Mouse (Mus musculus) heart, embryonic 14.5 days (tissue): Measurements from ENCODE around the gene Me3. TPM values are rescaled to one million over a fixed set of nuclear protein-coding genes. Genes with fewer than 3 reads are reported as not detected.

ENCODE experiments used
- ATAC-seq: fragments of 200-750 bp; cut with Nextera tagmentation; 2 replicates; pipeline ENCODE4 v1.8.0; 2017; ENCODE audit warnings: low read depth, moderate TSS enrichment; ENCODE audit not compliant: insufficient number of reproducible peaks, insufficient read depth, low FRiP score
- H3K27ac ChIP-seq, 2 experiments: fragments of 200-500 bp in 1 of 2; fragments of 300-500 bp in 1 of 2; sonication (generic) in 1 of 2; replicated peaks in 1 of 2; 2 replicates each; pipeline ENCODE4 v1.5.1; 2012 to 2014; ENCODE audit warnings: low read depth in 2 of 2, low read length in 2 of 2, control low read depth in 1 of 2, mild to moderate bottlenecking in 1 of 2, mixed read lengths in 1 of 2; ENCODE audit not compliant: control insufficient read depth in 1 of 2, insufficient read depth in 1 of 2
- H3K27me3 ChIP-seq: fragments of 300-500 bp; sonication (generic); 2 replicates; pipeline ENCODE4 v1.6.1; 2014; ENCODE audit warnings: mild to moderate bottlenecking, low read length, control low read depth; ENCODE audit not compliant: control insufficient read depth, insufficient read depth
- H3K36me3 ChIP-seq: fragments of 300-500 bp; sonication (generic); 2 replicates; pipeline ENCODE4 v1.6.1; 2014; ENCODE audit warnings: mild to moderate bottlenecking, control low read depth, low read length, mixed read lengths; ENCODE audit not compliant: control insufficient read depth, insufficient read depth
- H3K4me1 ChIP-seq, 2 experiments: fragments of 200-500 bp in 1 of 2; fragments of 300-500 bp in 1 of 2; sonication (generic) in 1 of 2; 2 replicates each; pipeline ENCODE4 v1.6.1; 2012 to 2014; ENCODE audit warnings: low read length in 2 of 2, control low read depth in 1 of 2, mixed read lengths in 1 of 2; ENCODE audit not compliant: control insufficient read depth in 2 of 2, insufficient read depth in 2 of 2
- H3K4me2 ChIP-seq: fragments of 300-500 bp; sonication (generic); 2 replicates; pipeline ENCODE4 v1.6.1; 2014; ENCODE audit warnings: mild to moderate bottlenecking, low read length
- H3K4me3 ChIP-seq, 2 experiments: fragments of 200-500 bp in 1 of 2; fragments of 300-500 bp in 1 of 2; sonication (generic) in 1 of 2; 2 replicates each; pipeline ENCODE4 v1.5.1; 2012 to 2014; ENCODE audit warnings: low read length in 2 of 2, mild to moderate bottlenecking in 2 of 2, control low read depth in 1 of 2, low read depth in 1 of 2, moderate library complexity in 1 of 2; ENCODE audit not compliant: control insufficient read depth in 1 of 2, insufficient read depth in 1 of 2
- H3K9ac ChIP-seq: fragments of 300-500 bp; sonication (generic); 2 replicates; pipeline ENCODE4 v1.6.1; 2014; ENCODE audit warnings: mild to moderate bottlenecking, low read length
- H3K9me3 ChIP-seq: fragments of 300-500 bp; sonication (generic); 2 replicates; pipeline ENCODE4 v1.6.1; 2016; ENCODE audit warnings: low read length, control low read depth; ENCODE audit not compliant: control insufficient read depth
- WGBS: fragments of 180-500 bp; shearing (Covaris S2); extraction: QIAGEN DNeasy Blood & Tissue Kit; methylation state at CpG from one replicate; pipeline ENCODE4 v1.1.7; 2014; 5-methylcytosine and 5-hydroxymethylcytosine counted together
- polyA plus RNA-seq: library from polyadenylated mRNA; unstranded; fragments of >200 nt; fragmentation: Nextera tagmentation; extraction: Ambion mirVana; gene quantifications from 2 replicates; pipeline ENCODE4 v1.2.1, GENCODE M21; 2014

The Me3 gene
- polyA plus RNA-seq, 1 experiment from 2014 or later = 6.7 TPM

DNA sequence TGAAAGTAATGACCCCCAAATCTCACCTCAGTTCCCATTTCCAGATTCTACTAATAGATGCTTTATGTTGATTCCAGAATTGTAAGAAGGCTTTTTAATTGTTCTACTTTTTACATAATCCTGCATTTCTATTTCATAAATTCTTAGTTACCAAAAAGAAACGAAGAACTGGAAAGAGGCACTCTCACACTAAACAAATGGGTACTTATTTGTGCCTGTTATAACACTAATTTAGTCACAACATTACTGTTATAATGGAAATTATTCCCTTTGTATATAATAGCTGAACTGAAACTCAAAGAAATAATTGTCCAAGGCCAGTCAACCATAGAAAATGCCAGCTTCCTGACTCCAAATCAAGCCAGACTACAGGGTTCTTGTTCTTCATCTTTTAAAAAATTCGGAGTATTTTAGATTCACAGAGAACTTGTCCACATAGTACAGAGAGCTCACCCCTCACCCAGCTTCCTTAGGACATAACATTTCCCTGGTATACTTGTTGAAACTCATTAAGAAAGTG lies 47.5 kb downstream of the Me3 start:
- no peak overlapping the region for H3K4me3 ChIP-seq
- WGBS = 77% methylated on average over 2 of the region's 2 CpGs

DNA sequence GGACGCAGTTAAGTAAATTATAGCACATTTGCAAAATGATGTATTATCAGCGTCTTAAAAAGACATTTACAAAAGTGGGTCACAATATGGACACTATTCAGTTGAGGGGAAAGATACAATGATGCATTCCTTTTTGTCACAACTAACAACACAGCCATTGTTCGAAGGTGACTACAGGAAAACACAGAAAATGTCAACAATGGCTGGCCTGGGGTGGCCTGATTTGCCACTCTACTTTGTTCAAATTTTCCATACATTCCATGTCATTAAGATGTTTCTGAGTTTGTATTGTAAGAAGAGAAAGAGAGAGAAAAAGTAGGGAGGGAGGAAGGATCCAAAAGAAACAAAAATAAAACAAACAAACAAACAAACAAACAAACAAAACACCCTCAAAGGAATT lies 48.7 kb downstream of the Me3 start:
- Histone ChIP-seq H3K4me2 (no peak overlapping the region), H3K36me3 (no peaks in the 10 kb centered on the region)
- no peak for ATAC-seq

More for the DNA sequence above, 47.5 kb downstream of the Me3 start:
- no peak for ATAC-seq
- Histone ChIP-seq H3K9me3 (no peaks in the 10 kb centered on the region), H3K4me1 (0 out of 4 replicates have a peak, but pooled peaks cover 0 to 2% of the 10 kb centered on the region in 2 experiments), H3K36me3 (no peaks in the 10 kb centered on the region), H3K27me3 (no peaks in the 10 kb centered on the region), H3K4me2 (no peak overlapping the region), H3K27ac (no peak overlapping the region), H3K9ac (no peak overlapping the region)

GRCm38 (mm10) chr7:89681666-89682470 lies 49.7 kb downstream of the Me3 start:
- Histone ChIP-seq H3K9me3 (no peaks in the 10 kb centered on the region), H3K36me3 (no peaks in the 10 kb centered on the region), H3K27ac (no peak overlapping the region), H3K9ac (no peak overlapping the region), H3K27me3 (no peaks in the 10 kb centered on the region), H3K4me1 (no peaks in the 10 kb centered on the region), H3K4me3 (no peak overlapping the region), H3K4me2 (no peak overlapping the region)
- 83% methylated on average over 10 of the region's 10 CpGs for WGBS
- no peak for ATAC-seq

More for the DNA sequence above, 48.7 kb downstream of the Me3 start:
- 78% methylated on average over 3 of the region's 3 CpGs for WGBS
- 0 out of 4 replicates have a peak, but pooled peaks cover 0 to 2% of the 10 kb centered on the region in 2 experiments for H3K4me1 ChIP-seq
- H3K9me3 ChIP-seq = no peaks in the 10 kb centered on the region
- no peak overlapping the region for H3K4me3 ChIP-seq
- no peaks in the 10 kb centered on the region for H3K27me3 ChIP-seq
- no peak overlapping the region for H3K9ac ChIP-seq
- no peak overlapping the region for H3K27ac ChIP-seq

GRCm38 (mm10) chr7:89698186-89698585 lies 66.0 kb downstream of the Me3 start:
- Histone ChIP-seq H3K27ac (no peak overlapping the region), H3K9me3 (no peaks in the 10 kb centered on the region), H3K9ac (no peak overlapping the region), H3K4me3 (no peak overlapping the region), H3K4me1 (0 out of 4 replicates have a peak, but pooled peaks cover 0 to 3% of the 10 kb centered on the region in 2 experiments), H3K27me3 (no peaks in the 10 kb centered on the region), H3K4me2 (no peak overlapping the region), H3K36me3 (no peaks in the 10 kb centered on the region)
- ATAC-seq = no peak

DNA sequence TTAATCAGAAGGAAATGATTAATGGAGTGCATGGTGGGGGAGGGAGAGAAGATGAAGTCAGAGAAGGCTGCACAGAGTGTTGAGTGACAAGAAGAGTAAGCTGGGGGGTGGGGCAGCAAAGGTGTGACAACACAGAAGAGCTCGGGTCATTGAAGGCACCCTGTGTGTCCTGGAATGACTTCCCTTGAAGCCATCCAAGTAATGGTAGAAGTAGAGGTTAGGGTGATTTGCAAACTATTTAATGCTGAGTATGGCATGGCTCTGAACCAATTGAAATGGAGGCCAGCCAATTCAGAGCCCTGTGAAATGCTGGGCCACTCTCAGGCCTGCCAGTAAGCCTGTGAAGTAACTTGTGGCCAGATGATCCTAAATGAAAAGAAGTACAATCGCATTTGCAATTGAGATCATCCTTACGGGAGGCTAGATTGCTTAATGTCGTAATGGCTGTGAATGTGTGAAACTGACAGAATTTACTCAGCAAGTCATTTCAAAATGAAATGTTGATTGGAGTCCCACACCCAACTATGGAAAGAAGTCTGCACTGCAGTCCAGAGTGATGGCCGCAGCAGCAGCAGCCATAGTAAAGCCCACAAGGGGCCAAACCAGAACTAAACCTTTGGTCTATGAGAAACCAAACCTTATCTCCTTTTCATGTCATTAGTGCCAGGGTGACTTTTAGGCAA lies 67.6 kb downstream of the Me3 start:
- Histone ChIP-seq H3K4me2 (no peak overlapping the region), H3K9me3 (no peaks in the 10 kb centered on the region), H3K9ac (no peak overlapping the region), H3K4me3 (no peak overlapping the region), H3K27ac (no peak overlapping the region), H3K36me3 (no peaks in the 10 kb centered on the region), H3K4me1 (0 out of 4 replicates have a peak, but pooled peaks cover 0 to 3% of the 10 kb centered on the region in 2 experiments), H3K27me3 (no peaks in the 10 kb centered on the region)
- WGBS = 55% methylated on average over 5 of the region's 5 CpGs
- no peak for ATAC-seq

DNA sequence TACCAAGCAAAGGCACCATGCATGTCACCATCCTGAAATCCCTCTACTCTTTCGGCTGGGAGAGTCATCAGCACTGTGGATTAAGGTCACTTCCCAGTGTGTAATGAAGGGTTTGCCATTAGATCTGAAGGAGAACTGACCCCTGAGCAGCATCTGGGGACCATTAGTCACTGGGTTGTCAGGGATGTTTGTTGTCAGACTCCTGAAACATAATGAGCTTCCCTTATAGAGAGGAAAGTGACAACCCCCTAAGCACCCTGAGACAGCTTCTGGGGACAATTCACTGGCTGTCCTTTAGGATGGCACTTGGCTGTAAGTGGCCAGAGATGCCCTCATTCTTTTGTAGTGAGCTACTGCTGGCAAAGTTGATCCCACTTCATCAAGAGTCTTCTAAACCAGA lies 68.3 kb downstream of the Me3 start:
- Histone ChIP-seq H3K27ac (no peak overlapping the region), H3K4me2 (no peak overlapping the region), H3K4me3 (no peak overlapping the region), H3K4me1 (0 out of 4 replicates have a peak, but pooled peaks cover 0 to 3% of the 10 kb centered on the region in 2 experiments), H3K27me3 (no peaks in the 10 kb centered on the region), H3K9me3 (no peaks in the 10 kb centered on the region), H3K36me3 (no peaks in the 10 kb centered on the region), H3K9ac (no peak overlapping the region)
- WGBS = 70% methylated on average over 1 of the region's 1 CpGs
- no peak for ATAC-seq

DNA sequence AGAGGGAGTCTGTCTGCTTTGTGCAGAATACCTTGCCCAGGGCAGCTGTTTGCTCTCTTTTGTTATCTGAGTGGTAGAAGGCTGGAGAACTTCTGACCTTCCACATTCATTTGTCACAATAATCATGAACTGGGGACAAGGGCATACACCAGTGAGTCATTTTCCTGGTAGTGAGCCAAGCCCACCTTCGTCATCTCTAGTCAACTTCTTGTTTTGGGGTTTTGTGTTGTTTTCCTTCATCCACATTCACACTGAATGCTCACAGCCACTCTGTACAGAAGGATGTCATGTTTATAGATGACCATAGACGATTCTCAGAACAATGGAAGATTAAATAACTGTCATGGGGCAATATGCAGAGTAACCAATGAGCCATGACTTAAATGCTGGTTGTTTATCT lies 78.6 kb downstream of the Me3 start:
- H3K27me3 ChIP-seq = no peaks in the 10 kb centered on the region
- ATAC-seq = no peak
- no peak overlapping the region for H3K27ac ChIP-seq
- no peaks in the 10 kb centered on the region for H3K4me1 ChIP-seq
- no peak overlapping the region for H3K9ac ChIP-seq
- no peak overlapping the region for H3K4me3 ChIP-seq
- H3K9me3 ChIP-seq = no peaks in the 10 kb centered on the region
- WGBS = 50% methylated on average over 2 of the region's 2 CpGs
- no peaks in the 10 kb centered on the region for H3K36me3 ChIP-seq
- H3K4me2 ChIP-seq = no peak overlapping the region
